Mouse (Mus musculus) ES-CJ7 (cell line): ENCODE results near the gene Ube2f.

Experiments used
- DNase-seq: peaks from one replicate; pipeline ENCODE4 v3.0.0; 2011; ENCODE audit warnings: low read depth, low spot score

Gene Ube2f

DNA sequence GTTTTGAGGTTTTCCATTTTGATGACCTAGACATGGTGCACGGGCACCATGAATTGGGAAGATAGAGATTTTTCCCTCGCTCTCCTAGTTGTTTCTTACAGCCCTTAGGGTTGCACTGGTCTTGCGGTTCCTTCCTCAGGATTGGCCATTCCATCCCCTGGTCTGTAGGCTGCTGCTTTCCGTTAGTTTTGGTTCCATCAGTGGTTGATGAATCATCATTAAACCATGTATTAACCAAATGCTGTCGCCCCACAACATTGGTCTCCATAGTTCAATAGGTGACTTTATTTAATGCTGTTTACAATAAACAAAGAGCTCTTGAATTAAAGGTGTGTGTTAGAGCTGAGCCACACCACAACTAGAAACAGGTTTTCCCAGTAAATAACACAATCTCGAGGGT is 12.4 kb upstream of the Ube2f start:
- no peak for DNase-seq

DNA sequence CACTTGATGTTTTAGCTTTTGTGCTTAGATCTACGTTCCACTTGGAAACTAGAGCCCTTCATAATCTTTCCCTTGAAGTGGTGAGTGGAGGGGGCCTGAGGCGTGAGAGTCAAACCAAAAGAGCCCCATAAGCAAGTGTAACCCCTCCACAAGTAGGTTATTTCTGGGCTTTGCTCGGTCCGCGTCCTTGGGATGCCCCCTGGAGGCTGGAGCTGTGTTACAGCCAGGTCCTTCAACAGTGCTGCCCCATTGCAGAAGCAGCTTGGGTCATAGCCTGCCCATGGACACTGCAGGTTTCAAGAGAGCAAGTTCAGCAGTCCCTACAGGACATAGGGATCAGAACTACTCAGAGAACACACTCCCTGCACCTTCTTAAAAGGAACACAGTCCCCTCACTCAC is 11.0 kb upstream of the Ube2f start:
- DNase-seq, result no peak

DNA sequence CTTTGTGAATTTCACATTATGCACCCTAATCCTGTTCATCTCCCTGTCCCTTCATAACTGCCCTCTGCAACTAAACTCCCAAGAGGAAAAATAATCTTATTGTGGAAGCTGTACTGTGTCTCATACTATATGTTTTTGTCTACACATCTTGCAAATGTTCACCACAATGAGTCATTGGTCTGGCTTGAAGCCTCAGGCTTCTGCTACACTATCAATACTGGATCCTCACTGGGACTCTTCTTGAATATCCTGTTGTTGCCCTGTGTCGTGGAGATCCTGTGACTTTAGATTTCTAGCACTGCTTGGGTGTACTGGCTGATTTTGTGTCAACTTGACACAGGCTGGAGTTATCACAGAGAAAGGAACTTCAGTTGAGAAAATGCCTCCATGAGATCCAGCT is 10.3 kb upstream of the Ube2f start:
- no peak for DNase-seq

DNA sequence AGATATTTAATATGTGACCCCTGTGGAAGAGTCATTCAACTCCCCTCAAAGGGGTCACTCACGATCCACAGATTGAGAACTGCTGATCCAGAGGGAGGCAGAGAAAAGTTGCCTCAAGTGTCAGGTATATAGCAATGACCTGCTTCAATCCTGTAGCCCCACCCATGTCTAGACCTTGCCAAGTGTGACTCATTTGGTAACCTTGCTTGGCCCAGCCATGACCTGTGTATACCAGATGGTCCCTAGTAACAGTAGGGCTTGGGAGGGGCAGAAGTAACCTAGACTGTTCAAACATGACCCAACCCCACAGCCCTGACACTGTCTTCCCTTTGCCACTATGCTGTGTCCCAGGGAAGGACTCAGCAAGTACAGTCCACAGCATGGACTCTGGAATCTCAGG is 9.4 kb upstream of the Ube2f start:
- DNase-seq, result peak; percentile 19

DNA sequence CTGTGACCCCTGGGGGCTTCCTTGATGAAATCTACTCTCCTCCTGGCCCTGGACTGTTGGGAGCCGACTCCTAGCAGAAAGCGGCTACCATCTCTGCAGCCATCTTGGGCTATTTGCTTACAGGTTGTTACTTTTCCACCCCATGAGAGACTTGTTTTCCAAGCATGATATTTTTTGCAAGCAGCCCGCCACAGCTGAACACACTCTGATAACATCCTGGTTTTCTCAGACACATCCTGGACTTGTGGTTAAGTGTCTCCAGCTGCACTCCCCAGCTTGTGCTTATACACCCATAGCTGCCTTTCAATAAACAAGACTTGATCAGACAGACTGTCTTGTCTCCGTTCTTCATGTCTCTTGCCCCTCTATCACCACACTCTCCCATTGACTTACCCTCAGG is 8.9 kb upstream of the Ube2f start:
- no peak for DNase-seq

DNA sequence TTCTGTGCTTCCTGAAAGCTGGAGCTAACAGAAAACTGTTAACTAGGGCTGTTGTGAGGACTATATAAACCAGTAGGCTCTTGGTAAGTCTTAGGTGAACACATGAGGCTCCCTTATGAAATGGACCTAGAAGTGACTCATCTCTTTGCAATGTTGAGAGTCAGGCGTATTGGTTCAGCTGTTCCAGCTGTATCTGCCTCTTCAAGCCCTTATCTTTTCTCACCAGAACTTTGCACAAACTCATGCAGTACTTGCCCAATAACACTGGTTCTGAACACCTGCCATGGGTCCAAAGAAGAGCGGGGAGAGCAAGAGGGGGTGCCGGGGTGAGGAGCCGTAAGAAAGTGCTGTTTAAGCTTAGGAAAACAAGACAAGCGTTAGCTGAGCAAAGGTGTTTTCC is 1.9 kb upstream of the Ube2f start:
- DNase-seq, result no peak

DNA sequence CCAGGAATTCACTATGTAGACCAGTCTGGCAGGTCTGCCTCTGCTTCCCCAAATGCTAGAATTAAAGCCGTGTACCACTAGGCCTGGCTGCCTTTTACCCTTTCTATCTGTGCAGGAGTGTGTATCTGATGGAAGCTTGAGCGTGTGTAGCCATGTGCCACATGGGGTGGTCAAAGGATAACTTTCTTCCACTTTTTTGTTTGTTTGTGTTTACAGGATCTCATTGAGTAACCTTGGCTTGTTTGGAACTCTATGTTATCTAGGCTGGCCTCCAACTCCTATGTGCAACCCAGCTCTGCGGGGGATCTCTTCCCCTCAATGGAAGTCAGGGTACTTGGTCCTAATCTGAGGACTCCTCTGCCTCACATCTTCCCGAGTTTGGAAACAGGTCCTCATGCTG is 1.1 kb upstream of the Ube2f start:
- DNase-seq, result no peak

DNA sequence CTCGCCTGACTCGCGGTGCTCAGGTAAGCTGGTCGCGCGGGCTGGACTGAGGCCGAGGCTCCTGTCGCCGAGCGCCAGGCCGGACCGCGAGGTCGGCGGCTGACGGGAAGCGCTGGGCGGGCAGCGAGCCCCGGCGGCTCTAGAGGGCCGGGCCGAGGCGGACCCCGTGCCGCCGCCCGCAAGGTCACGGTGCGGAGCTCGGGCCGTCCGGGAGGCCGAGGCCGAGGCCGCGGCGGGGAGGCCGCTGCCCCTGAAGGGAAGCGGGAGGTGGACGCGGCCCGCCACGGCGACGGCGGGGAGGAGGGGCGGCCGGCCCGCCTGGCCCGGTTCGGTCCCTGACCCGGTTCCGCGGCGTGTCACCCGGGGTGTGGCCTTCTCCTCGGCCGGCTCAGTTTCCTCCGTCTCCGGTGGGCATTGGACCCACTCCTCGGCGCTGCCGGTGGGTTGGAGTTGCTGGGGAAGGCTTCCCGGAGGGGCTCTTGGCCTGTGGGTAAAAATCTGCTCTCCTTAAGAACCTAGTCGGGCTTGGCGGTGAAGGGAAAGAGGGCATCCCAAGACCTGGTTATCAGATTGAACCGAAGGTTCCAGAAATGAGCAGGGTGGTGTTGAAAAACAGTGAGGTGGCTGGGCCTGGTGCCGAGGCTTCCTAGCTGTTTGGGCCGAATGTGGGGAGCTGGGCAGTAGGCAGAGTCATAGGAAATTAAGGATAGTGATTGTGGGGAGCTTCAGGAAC is 477 bp downstream of the Ube2f start:
- no peak for DNase-seq

DNA sequence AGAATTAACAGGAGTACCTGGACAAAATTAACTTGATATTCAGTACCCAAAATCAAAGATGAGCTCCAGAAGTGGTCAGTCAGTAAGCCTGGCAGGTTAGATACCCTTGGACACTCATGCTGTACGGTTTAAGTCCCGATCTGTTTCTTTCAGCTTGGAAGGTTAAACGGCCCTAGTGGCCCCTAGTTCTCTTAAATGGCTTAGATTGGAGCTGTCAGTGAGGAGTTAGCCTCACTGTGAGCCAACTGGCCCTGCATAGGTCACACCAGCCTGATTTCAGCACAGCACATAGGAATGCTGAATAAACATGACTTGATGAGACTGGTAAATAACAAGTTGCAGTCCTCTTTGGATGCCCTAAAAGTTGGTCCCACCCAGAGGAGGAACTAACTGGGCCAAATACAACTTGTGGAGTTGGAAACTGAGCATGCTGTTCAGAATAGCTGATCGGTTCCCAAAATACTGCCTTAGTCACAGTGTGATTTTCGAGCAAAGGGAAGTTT is 1.1 kb downstream of the Ube2f start:
- DNase-seq, result no peak

DNA sequence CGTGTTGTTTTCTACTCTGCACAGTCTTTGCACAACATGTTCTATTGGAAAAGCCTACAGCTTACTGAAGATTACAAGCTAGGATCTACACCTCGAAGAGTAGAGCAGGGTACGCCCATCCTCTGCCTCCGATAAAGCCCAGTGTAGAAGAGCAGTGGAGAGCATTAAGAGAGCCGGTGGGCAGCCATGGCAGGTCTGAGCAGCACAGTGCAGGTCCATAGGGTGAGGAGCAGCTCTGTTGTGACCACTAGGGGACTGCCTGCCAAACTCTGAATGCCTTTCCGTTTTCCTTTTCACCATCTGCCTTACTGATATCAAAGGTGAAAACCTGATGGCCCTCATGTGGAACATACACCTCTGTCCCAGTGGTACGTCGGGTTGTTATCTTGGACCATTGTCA is 1.8 kb downstream of the Ube2f start:
- DNase-seq, result peak; percentile 37

DNA sequence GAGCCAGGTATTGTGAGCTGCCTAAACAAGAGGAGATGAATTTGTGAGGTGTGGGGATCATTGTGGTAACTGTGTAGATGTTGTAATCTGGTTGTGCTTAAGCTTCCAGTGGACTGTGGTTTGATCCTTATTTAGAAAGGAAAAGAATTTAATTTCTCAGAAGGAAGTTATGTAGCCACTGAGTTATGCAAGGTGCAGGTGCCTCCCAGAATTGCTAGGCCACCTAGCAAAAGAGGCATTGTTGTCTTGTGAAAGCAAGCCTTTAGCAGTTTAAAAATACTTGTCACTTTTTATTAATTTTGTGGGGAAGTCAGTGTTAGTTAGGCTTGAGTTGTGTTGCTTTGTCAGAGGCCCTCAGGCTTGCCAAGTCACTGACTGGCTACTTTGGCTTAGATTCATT is 7.8 kb downstream of the Ube2f start:
- DNase-seq, result no peak

DNA sequence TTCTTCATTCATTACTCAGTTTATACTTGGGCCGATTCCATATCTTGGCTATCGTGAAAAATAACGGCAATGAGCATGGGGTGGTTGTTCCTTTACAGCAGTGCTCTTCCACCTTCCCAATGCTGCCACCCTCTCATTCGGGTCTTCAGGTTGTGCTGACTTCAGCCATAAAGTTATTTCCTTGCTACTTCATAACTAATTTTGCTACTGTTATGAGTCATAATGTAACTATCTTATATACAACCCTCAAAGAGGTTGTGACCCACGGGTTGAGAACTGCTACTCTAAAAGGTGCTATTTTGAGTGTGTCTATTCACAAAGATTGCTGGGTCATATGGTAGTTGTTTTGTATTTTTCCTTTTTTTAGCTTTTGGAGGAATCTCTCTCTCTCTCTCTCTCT is 9.7 kb downstream of the Ube2f start:
- DNase-seq, result no peak

DNA sequence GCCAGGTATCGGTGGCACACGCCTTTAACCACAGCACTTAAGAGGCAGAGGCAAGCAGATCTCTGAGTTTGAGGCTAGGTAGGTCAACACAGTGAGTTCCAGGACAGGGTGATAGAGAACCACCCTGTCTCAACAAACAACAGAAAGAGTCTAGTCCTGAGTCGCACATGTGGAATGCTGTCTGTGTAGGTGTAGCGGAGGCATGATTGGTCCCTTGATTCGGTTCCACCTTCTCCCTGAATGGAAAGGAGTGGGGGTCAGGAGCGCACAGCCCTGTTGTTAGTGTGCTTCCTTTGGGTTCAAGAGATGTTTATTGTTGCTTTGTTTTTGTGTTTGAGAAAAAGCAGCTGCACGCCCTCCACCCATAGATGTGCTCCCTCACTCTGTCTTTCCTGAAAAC is 12.4 kb downstream of the Ube2f start:
- DNase-seq, result no peak

DNA sequence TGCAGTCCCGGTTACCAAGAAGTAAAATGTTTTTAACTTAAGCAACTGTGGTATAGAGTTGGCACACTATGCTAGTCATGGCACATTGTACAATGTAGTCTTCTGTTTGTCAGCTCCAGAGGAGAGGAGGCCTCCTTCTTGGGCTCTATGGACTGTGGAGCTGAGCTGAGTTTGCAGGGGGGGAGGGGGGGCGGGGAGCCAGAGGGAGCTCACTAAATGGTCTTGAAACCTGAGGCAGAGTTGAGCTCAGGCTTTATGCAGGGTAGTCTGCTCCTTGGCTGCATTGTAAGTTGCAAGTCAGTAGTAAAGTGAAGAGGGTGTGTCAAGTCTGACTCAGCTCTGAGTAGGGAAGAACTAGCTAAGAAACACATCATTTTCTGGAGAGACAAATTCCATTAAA is 22.2 kb downstream of the Ube2f start:
- no peak for DNase-seq

DNA sequence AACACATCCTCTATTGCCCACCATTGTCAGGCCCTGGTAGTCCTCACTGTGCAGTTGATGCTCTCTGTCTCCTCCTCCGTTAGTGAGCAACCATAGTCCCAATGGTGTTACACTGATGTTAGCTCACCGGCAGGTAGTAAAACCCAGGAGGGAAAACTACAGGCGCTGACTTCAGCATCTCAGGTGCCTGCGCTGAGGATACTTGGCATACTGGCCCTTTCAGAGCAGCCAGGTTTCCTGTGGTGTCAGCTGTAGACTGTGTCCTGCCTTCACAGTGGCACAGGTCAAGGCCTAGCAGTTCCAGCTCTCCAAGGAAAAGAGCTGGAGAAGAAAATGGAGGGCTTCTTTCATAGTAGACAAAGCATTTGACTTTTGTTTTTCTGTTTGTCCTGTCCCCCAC is 26.5 kb downstream of the Ube2f start:
- DNase-seq, result no peak

DNA sequence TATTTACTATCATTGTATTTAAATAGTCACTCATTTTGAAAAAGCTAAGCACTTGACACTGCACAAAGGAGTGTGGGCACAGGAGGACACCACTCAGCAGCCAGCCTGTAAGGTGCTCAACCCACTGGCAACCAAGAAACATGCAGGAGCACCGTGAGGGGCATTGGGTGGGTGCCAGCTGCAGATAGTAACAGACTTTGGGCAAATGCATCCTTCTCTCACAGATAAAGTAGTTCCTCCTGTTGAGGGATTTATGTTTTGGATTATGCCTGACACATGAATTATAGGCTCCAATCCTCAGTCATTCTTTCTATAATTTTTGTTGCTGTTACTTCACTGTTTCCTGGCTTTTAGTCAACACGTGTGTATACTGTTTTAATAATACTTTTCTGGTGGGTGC is 27.4 kb downstream of the Ube2f start:
- no peak for DNase-seq

DNA sequence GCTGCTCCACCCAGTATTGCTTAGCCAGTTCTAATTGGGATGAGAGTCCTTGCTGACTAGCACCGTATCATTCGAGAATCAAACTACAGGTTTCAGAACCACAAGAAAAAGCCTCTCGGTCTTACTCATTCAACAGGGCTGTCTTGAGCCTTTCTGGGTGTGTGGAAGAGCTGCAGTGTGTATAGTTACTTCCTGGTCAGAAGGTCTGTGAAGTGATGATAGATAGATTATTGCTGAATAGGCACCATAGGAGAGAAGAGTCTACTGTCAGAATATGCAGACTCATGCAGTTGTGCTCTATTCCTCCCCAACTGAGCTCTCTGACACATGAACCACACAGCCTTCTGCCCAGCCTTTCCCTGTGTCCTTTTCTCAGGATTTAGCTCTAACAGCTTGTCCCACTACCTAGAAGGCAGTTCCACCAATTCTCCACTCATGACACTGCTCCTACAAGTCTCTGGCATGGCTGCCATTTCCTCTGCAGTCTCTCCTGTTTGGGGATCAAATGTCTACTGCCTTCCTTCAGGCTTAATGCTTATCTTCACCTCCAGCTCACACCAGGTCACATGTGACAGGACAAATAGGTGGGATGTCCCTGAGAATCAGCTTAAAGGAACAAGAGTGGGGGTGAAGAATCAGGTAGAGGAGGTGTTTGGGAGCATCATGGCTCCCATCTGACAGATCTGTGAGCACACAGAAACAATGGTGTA is 28.5 kb downstream of the Ube2f start:
- no peak for DNase-seq

DNA sequence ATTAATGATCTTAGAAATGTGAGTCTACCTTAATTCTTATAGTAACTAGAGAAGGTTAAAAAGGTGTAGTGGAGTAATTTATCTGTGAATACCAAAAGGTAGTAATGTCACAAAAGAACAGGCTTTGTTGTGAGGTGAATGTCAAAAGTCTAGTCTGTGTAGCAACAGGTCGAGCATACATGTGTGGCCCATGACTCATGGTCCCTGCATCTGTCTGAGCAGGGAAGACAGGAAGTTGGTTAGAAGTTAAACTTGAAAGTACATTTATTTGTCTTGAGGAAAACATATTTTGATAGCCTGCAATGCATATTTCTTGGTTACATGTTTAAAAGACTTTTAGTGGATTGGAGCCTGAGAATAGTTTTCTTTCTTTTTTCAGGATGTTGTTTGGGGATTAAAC is 29.0 kb downstream of the Ube2f start:
- DNase-seq, result no peak

DNA sequence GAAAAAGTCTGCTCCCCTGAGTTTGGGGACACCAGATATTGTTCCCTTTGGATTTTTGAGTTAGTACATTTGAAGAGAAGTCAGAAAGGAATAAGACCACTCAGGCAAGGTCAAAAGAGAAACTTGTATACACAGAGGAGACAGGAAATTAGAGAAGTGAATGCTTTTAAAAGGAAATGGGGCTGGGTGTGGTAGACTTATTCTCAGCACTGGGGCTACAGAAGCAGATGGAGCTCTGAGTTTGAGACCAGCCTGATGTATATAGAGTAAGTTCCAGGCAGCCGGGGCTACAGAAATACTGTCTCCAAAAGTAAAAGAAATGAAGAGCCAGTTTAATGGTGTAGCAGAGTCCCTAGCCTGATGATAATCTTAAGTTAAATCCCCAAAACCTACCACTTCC is 32.5 kb downstream of the Ube2f start:
- no peak for DNase-seq

DNA sequence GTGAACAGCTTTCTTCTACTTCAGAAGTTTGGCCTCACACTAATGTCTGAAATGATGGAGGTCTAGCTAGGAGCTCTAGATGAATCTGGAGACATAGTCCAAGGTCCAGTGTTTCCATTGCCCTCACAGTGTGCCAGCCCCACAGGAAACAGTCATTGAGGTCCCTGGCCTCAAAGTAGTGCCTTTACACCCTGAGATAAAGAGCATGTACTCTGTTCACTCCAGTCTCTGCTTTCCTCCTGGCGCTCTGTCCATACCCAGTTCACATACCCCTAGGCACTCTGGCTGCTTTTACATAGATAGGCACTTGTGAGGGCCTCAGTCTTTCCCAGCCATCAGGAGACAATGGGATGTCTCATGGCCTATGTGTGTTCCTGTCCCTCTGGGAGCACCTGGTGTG is 39.3 kb downstream of the Ube2f start:
- no peak for DNase-seq

DNA sequence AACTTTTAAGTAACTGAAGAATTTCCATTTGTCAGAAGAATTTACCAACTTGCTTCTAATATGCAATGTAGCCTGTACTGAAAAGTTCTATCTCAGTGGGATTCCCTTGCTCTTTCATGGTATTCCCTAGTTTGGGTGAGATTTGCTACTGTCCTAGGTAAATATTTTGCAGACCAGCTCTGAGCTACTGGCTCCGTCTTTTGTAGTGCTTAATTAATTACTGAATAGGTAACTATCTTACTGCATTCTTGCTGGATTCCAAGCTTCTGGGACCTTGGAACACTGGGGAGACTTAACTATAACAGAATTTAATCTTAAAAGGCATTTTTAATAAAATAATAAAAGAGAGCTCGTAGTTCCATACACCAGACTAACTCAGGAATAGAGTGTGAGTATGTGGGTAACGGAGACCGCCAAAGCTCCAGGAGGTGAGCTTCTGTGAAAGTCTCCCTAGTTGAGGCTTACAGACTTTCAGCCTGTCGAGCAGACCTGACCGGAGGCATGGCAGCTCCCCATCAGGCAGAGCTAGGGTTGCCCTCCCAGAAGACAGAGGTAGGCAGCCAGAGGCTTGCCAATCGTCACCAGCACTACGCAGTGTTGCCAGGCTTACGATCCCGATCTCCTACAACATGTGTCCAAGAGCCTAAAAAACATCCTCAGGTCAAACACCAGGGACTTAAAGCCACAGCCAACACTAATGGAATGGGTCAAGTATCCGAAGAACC is 42.2 kb downstream of the Ube2f start:
- DNase-seq, result no peak

DNA sequence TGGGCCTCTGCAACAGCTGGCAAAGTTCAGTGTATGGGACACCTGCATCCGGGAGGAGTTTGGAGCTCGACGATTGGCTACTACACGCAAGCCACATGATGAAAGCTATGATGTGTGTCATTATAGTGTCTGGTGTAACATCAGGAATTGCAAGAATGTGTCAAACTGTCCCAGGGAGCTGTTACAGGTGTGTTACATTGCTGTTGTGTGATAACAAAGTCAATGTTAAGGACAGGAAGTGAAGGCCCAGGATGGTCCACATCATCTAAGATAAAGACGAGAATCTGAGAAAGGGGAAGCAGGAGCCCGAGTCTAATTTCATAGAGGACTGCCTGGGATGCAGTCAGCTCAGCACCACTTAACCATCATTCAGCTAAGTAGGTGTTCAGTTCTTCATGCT is 45.4 kb downstream of the Ube2f start:
- DNase-seq, result no peak
